Mouse (Mus musculus) adrenal gland, adult 18-20 months (tissue): ENCODE results near the gene Rad18. TPM values are rescaled to one million over a fixed set of nuclear protein-coding genes. Genes with fewer than 3 reads are reported as not detected.

ENCODE experiments used
- DNase-seq, 2 experiments: peaks; one replicate each; pipeline ENCODE4 v3.0.0; 2021 to 2022; ENCODE audit warnings: low spot score in 2 of 2
- total RNA-seq, 2 experiments: library from RNA; stranded (reverse); gene quantifications; 1 replicate in 1 of 2; 2 replicates in 1 of 2; pipeline ENCODE4 v1.2.3; 2021

The Rad18 gene
- total RNA-seq, 2 experiments from 2014 or later: 4.0 to 6.1 TPM

DNA sequence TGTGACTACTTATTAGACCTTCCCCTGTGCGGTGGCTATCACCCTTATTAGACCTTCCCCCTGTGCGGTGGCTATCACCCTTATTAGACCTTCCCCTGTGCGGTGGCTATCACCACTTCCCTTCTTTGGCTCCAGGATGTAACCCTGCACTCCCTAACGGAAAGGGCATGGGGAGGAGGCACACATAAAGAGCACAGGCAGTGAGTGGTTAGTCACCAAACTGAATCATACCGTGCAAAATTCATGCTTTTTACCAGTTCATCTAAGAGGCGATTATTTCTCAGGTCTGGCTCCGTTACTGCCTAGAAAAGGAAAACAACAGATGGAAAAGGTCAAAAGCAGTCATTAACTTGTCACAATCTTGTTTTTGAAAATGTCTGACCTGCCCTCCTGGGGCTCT is 10.0 kb downstream of the Rad18 start:
- DNase-seq: no peak

DNA sequence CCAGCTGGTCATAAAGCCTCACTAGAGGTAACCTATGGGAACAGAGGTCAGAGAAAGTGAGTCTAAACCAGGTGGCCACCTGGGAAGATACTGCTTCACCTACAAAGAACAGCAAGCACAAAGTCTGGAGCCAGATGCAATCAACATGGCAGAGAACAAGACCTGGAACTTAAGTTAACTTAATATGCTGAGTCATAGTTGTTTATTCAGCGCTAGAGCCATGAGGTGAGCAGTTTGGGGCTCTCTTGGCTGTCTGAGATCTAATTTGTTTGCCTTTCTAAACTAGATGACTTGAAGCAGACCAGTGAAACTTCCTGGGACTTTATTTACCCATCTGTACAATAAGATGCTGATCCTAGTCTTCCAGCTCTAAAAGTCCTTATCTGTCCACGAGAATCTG is 12.4 kb downstream of the Rad18 start:
- DNase-seq: no peak

DNA sequence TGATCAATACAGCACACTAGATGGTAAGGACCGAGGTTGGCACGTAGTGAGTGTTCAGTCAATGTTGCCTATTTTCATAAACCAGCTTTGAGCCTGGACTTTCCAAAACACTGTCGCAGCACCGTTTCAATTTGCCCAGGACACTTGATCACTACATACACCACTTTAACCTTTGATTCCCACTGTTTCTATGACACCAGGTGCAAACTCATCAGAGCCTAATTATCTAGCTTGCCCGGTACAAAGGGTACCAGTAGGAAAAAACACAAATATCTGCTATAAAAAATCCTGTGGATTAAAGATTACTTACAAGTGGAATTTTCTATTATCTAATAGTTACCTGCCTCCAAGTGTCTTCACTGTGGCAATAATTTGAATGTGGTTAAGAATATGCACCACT is 64.4 kb downstream of the Rad18 start:
- DNase-seq: no peak

DNA sequence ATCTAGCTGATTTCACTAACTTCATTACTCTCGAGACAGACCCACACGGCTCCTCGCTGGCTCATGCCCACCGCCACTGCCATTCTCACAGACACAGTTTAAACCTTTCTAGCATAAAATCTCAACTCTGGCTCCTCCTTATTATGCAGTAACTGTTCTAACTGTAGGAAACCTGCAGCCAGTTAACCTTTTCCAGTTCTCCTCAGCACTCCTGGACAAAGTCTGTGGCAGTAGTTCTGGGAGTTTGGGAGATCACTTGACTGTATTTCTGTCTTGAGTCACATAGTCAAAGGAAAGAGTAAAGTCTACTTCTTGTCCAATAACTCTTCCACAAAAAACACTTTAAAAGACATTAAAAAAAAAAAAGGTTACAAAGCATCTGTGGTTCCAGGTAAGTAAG is 66.2 kb downstream of the Rad18 start:
- DNase-seq: no peak

DNA sequence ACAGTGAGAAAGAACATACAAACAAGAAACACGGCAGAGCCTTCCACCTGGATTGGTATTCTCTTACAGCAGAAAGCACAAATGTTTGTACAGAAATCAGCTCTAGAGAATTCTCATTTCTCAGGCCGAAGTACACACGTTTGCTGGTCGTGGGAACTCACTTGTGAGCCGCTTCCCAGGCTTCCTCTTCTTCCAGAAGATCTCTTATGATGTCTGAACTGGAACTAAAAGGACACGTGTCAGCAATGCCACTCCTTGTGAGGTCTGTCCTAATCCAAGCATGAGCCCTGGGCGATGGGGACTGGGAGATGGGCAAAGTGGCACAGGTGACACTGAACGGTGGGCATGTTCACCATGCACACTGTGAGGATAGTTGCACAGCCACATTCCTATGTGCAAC is 68.2 kb downstream of the Rad18 start:
- no peak for DNase-seq

DNA sequence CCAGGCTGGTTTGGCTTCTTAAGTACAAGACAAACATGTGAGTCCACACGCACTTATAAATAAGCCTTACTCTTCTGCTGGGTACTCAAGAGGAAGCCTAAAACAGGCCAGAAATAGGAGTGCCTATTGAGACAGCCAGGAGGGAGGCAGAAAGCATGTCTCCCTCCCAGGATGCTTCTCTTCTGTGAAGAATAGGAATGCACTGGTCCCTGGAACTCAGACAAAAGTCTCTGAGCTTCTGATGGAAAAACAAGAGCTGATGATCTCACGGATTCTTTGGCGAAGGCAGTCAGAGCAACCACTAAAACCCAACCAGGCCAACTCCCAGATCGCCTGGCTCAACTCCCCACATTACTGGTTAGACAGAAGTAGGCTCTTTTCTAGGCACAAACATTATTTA is 74.2 kb downstream of the Rad18 start:
- no peak for DNase-seq

DNA sequence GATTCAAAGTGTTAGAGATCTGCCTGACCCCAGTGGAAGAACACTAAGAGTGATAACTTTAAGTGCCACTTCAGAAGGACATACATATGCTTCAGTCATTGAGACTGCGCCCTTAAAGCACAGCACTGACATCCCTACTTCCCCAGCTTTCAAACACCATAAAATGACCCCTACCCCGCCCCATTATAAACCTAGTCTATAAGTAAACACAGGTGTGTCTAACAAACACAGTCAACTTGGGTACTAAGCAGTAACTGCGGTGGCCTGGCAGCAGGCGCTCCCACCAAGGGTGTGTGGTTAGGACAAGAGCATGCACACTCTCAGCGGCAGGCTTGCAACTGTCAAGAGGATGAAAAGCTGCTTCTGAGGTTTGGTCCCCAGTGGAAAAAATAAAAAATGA is 76.5 kb downstream of the Rad18 start:
- no peak for DNase-seq

DNA sequence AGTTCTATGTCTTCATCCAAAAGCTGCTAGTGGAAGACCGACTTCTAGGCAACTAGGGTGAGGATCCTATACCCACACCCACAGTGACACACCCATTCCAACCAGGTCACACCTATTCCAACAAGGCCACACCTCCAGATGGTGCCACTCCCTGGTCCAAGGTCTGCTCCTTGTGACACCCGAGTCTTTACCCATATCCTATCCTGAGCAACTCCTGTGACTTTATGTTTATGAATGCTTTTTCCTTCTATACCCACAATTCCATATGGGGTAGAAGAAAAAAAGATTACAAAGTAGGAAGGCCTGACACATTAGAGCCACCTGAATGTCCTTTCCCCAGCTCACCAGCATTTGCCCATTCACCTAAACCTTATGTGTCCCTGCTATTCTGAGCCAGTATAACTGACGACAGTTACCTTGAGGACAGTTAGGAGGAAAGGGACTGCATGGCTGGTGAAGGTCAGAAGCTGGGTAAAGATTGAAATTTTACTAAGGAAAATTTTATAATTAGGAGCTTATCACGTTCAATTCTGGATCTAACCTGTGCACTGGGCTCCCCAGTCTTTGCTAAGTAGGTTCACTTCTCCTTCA is 78.7 kb downstream of the Rad18 start:
- DNase-seq: no peak

DNA sequence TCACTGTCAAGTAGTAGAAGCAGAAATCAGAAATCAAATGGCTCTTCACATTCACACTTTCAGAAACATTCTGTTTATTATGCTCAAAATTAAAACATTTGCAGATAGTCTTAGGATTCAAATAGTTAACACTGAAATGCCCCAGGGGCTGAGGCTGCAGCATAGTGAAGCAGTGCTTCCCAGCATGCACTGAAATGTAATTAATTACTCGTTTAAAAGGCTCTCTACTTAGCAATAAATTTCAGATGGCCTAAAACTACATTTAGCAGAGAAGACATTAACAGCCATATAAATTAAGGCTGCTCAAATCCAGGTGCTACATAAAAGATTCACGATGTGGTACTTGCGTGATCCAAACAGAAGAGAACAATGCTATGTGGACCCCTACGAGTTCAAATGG is 87.5 kb downstream of the Rad18 start:
- no peak for DNase-seq

DNA sequence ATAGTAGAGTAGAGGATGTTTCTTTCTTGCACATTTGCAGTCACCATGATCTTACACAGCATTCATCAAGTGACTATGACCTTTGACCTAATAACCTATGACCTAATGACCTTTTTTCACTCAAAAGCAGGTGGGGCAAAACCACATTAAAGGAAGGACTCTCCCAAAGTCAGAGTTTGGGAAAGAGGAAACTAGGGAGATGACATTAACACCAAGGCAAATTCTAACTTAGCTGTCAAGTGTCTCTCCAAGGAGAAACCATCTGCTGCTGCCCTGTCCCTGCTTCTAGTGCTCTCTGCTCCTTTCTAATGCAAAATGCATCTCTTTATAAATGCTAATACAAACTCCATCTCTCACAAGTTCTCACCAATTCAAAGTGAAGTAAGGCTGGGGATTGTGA is 92.6 kb downstream of the Rad18 start:
- no peak for DNase-seq

DNA sequence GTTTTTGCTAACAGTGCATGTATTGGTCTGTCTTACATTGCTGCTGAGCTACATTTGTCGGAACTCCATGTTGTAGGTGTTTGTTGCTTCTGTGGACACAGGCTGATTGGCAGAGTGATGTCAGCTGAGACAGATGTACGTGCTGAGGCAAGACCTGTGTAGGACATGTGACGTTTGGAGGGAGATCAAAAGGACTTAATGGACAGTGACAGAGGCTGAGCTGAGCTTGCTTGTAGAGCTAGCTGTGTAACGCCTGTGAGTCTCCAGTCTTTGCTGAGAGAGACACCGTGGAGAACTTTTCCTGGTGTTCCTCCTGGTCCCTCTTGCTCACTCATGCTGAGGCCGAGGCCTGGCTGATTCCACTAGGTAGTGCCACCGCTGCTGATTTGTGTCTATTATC is 101.5 kb downstream of the Rad18 start:
- no peak for DNase-seq

DNA sequence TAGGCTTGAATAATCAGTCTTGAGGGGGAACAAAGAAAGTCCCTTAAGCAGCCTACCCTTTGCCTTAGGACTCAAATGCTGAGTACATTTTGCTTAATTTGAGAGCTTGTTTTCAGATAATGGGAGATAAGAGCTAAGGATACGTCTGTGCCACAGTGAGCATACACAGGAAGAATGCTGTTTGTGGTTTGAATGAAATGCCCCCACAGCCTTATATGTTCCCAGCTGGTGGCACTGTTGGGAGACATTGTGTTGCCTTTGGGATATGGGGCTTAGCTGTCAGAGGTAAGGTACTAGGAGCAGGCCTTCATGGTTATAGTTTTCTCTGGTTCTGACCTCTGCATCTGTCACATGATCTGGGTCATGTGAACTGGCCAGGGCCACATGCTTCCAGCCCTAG is 108.6 kb downstream of the Rad18 start:
- no peak for DNase-seq

DNA sequence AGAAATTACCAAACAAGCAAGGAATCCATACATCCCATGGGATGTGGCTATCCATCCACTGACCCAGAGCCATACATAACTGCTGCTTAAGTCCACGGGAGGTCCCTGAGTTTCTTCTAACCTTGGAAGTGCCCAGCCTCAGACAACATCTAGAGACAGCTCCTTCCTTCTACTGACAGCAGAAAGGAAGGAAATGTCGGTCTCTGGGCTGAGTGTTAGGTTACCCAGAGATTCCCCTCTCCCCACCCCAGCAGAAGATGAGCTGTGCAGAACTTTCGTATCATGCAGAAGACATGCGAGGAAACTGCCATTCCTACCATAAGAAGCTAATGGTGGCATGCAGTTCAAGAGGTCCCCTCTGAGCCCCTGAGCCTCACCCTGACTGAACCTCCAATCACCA is 109.5 kb downstream of the Rad18 start:
- no peak for DNase-seq

DNA sequence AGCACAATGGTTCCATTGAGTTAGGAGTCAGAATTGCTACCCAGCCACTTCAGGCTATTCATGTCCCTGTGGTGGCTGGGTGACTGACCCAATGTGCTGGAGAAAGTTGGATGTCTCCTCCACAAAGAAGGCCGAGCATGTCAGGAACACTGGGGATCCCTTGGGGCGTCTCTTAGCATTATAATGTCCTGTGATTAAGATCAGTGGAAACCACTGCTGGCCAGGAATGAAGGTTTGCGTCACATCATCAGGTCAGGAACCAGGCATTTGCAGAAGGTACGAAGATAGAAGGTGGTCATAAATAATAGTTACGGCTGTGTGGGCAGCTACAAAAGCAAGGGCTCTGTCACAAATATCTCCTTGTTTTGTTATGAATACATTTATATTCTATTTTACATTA is 111.5 kb downstream of the Rad18 start:
- DNase-seq: no peak

DNA sequence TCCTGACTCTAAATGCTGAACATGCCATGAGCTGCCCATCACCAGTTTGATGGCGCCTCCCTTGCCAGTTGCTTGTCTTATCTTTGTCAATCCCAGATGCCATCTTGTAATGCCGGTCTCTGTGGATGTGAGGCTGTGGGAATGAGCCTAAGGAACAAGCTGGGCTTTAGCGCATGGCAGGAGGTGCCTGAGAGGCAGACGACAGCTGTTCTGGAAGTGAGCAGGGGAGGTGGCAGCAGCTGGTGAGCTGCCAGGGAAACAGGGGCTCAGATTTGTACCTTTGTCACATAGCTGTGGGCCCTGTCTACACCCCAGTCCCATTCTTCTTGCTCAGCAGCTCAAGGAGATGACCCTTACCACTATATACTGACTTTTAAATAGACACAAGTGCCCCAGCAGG is 114.5 kb downstream of the Rad18 start:
- DNase-seq: no peak

DNA sequence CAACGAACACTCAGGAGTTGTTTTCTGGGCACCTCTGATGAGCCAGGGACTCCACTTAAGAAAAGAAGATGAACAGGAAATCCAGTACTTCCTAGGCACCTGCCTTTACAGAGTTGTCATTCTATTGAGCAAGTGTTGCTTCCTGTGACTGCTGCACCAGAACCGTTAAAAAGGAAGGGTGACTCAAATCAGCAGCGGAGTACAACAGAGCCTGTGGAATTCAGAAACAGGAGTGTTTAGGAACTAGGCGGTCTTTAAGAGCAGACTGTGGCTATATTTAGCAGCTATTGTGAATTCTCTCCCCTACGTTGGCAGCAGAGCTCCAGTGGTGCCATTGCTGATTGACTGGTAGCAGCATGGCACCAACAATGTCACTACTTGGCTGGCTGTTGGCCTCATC is 119.3 kb downstream of the Rad18 start:
- no peak for DNase-seq

DNA sequence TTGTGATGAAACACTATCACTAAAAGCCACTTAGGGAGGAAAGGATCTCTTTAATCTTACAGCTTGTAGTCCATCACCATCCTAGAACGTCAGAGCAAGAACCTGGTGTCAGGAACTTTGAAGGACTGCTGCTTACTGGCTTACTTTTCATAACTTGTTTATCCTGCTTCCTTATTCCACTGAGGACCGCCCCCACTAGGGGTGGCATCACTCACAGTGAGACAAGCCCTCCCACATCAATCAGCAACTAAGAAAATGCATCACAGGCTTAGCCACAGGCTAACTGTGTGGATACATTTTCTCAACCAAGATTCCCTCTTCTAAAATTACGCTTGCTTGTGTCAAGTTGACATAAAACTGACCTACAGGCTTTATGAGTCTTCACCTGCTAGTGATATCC is 121.9 kb downstream of the Rad18 start:
- no peak for DNase-seq

DNA sequence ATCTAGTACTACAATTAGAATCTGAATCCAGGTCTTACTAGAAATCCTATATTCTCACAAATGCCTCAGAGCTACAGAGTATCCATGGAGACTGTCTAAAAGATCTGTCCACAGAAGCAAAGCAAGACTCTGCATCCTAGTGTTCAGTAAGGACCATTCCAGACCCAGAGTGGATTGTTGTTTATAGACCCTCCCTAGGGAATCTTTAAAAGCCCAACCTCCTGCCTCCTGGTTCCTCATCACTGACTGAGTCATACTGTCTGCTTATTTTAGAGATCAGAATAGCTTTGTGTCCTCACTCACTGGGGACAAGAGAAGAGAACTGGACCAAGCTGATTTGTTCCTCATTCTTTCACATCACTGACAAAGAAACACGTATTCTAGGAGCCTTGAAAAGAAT is 126.1 kb downstream of the Rad18 start:
- DNase-seq: no peak

Other genes starting within 250 kb of the Rad18 start
- not detected for gene Cav3, start 237.2 kb downstream of the Rad18 start, total RNA-seq
- 100 to 1,000 TPM in 1 of 2 experiments, 10 to 100 TPM in 1; 10.0 to 228 TPM for gene Oxtr, start 206.7 kb downstream of the Rad18 start, total RNA-seq